Mouse (Mus musculus) spleen, adult 2 months (tissue): ENCODE results near the gene Gdf7. TPM values are rescaled to one million over a fixed set of nuclear protein-coding genes. Genes with fewer than 3 reads are reported as not detected.

ENCODE experiments used
- DNase-seq, 2 experiments: peaks; one replicate each; pipeline versions ENCODE4 v3.0.0 to v3.0.0-alpha.2; 2012 to 2021; ENCODE audit warnings: low spot score in 2 of 2, low read depth in 1 of 2
- H3K27ac ChIP-seq: fragments of 200-500 bp; 2 replicates; pipeline ENCODE4 v1.5.1; 2012; ENCODE audit warnings: low read length, inconsistent platforms; ENCODE audit not compliant: insufficient read depth
- H3K27me3 ChIP-seq: fragments of 200-500 bp; 2 replicates; pipeline ENCODE4 v1.6.1; 2012; ENCODE audit warnings: mild to moderate bottlenecking, moderate library complexity, low read length, inconsistent platforms; ENCODE audit not compliant: control insufficient read depth, insufficient read depth
- H3K36me3 ChIP-seq: fragments of 200-500 bp; 2 replicates; pipeline ENCODE4 v1.6.1; 2012; ENCODE audit warnings: mild to moderate bottlenecking, low read length, inconsistent platforms; ENCODE audit not compliant: control insufficient read depth, insufficient read depth
- H3K4me1 ChIP-seq: fragments of 200-500 bp; 2 replicates; pipeline ENCODE4 v1.6.1; 2011; ENCODE audit warnings: inconsistent platforms; ENCODE audit not compliant: control insufficient read depth, insufficient read depth, insufficient read length
- H3K4me3 ChIP-seq: fragments of 200-500 bp; 2 replicates; pipeline ENCODE4 v1.5.1; 2011; ENCODE audit warnings: mild to moderate bottlenecking, inconsistent platforms; ENCODE audit not compliant: insufficient read depth, insufficient read length; ENCODE audit errors: extremely low read depth
- CTCF ChIP-seq: fragments of 200-500 bp; IDR thresholded peaks from 2 replicates; pipeline ENCODE4 v1.5.1; 2011; ENCODE audit warnings: mild to moderate bottlenecking, inconsistent platforms; ENCODE audit not compliant: insufficient read depth, insufficient read length, insufficient replicate concordance; ENCODE audit errors: extremely low read depth
- POLR2A ChIP-seq: fragments of 200-500 bp; IDR thresholded peaks from 2 replicates; pipeline ENCODE4 v1.6.1; 2011; ENCODE audit warnings: low read depth, low read length, inconsistent platforms
- WGBS: fragments of 180-500 bp; shearing (Covaris S2); methylation state at CpG from one replicate; pipeline ENCODE4 v1.1.7; 2018; 5-methylcytosine and 5-hydroxymethylcytosine counted together
- polyA plus RNA-seq: library from polyadenylated mRNA; depleted of rRNA; stranded (reverse); fragments of >200 nt; gene quantifications from 2 replicates; pipeline ENCODE4 v1.2.3, GENCODE M21; 2012; rRNA removed

Gene Gdf7
- polyA plus RNA-seq, 1 experiment = not detected

GRCm38 (mm10) chr12:8266311-8266710, 35.4 kb downstream of the Gdf7 start:
- Histone ChIP-seq H3K4me3 (no peak overlapping the region), H3K4me1 (no peaks in the 10 kb centered on the region), H3K27ac (no peak overlapping the region), H3K36me3 (no peaks in the 10 kb centered on the region), H3K27me3 (no peaks in the 10 kb centered on the region)
- no peak for DNase-seq
- 95% methylated on average over 7 of the region's 7 CpGs for WGBS
- no peak for TF ChIP-seq CTCF
- no peak for TF ChIP-seq POLR2A

GRCm38 (mm10) chr12:8260297-8260696, 41.5 kb downstream of the Gdf7 start:
- Histone ChIP-seq H3K27me3 (no peaks in the 10 kb centered on the region), H3K36me3 (no peaks in the 10 kb centered on the region), H3K4me1 (no peaks in the 10 kb centered on the region), H3K27ac (no peak overlapping the region), H3K4me3 (no peak overlapping the region)
- no peak for DNase-seq
- WGBS = 47% methylated on average over 2 of the region's 2 CpGs
- no peak for TF ChIP-seq CTCF
- no peak for TF ChIP-seq POLR2A

Other genes starting within 250 kb of the Gdf7 start
- 14.8 and 18.7 TPM in 2 replicates for gene Ldah, start 93.8 kb downstream of the Gdf7 start, polyA plus RNA-seq
- gene Hs1bp3, start 11.5 kb upstream of the Gdf7 start, polyA plus RNA-seq = 10.9 and 11.1 TPM in 2 replicates
- gene Rhob, start 198.1 kb upstream of the Gdf7 start, polyA plus RNA-seq = 84.8 and 101 TPM in 2 replicates